Mouse (Mus musculus) left cerebral cortex, adult 2 months (tissue): ENCODE results near the gene Timm50. TPM values are rescaled to one million over a fixed set of nuclear protein-coding genes. Genes with fewer than 3 reads are reported as not detected.

Source experiments
- DNase-seq, 2 experiments: peaks; one replicate each; pipeline ENCODE4 v3.0.0; 2021 to 2022; ENCODE audit warnings: low spot score in 2 of 2, mixed read lengths in 1 of 2; ENCODE audit errors: extremely low spot score in 1 of 2
- H3K27ac ChIP-seq: fragments of 200-600 bp; 2 replicates; pipeline ENCODE4 v1.8.1; 2022
- H3K4me3 ChIP-seq: fragments of 200-600 bp; 2 replicates; pipeline ENCODE4 v1.8.1; 2022
- CTCF ChIP-seq: fragments of 200-600 bp; IDR thresholded peaks from 2 replicates; pipeline ENCODE4 v1.8.1; 2022; ENCODE audit warnings: antibody characterized with exemption, mild to moderate bottlenecking, moderate library complexity
- intact Hi-C: fragments of 180-260 bp; cut with DNase I; formaldehyde crosslinking; loops from one replicate; pipeline ENCODE4 v1.15.1; 2025
- total RNA-seq, 2 experiments: library from RNA; stranded (reverse); gene quantifications; 2 replicates each; pipeline ENCODE4 v1.2.3; 2021

Timm50 gene
- total RNA-seq, 2 experiments from 2014 or later, result 41.7 to 47.0 TPM

DNA sequence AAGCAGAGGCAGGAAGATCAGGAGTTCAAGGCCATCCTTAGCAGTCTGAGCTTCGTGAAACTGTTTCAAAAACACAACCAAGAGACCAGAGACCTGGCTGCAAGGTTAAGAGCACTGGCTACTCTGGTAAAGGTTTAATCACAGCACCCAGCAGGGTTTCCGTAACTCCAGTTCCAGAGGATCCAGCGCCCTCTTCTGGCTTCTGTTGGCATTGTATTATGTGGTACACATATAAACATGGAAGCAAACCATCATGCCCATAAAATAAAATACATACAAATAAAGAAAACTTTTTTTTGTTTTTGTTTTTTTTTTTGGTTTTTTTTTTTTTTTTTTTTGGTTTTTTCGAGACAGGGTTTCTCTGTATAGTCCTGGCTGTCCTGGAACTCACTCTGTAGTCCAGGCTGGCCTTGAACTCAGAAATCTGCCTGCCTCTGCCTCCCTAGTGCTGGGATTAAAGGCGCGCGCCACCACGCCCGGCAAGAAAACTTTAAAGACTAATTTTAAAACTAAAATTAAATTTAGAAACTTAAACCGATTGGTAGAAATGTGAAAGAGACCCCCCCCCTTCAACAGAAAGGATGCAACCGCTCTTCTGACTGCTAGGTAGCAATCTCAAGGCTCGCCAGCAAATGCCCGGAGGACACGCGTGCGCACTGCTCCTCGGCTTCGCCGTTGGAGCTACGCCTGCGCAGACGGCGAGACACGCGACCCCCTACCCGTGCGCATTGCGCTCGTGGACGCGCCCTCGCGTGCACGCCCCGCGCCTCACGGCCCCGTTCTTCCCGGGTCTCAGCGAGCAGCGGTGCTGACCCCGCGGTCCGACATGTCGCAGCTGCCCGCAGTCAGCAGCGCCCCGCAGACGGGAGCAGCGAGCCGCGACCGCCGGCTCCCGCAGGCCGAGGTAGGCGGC lies 44.5 kb downstream of the Timm50 start, which contains the start of gene Eid2:
Gene Eid2, plus strand, starts transcription at position 753 of the 913 bp plus-strand sequence.
- peak within 1 kb of the TSS; percentile 57 for H3K4me3 ChIP-seq
- H3K27ac ChIP-seq, result peak within 1 kb of the TSS; percentile 88
- TF ChIP-seq CTCF, result no peak; the same call in none of the 2 replicates
- intact Hi-C loops, result loop anchor here (5.0 kb wide), 1 partner anchor 60 kb away; no protein-coding TSS in a partner anchor
- DNase-seq, result peak; percentile 91 to 92

DNA sequence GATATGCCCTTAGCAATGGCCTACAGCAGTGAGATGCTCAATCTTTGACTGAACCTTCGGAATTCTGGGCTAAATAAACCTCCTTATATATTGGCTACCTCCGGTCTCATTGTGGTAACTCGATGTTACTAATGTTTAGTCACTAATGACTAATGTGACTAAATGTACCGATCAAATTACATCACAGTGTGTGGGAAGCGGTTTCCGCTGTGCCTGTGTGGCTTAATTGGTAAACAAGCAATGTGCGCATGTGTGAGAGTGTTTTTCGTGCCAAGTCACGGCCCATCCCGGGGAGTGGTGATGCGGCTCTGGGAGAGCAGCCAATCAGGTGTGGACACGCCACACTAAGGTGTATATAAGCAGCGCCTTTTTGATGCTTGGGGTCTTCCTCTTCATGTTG lies 46.5 kb downstream of the Timm50 start:
- TF ChIP-seq CTCF, result no peak
- Histone ChIP-seq H3K4me3 (no peak overlapping the region), H3K27ac (no peak overlapping the region)
- intact Hi-C loops, result loop anchor here (5.0 kb wide), 1 partner anchor 58 kb away; no protein-coding TSS in a partner anchor
- no peak for DNase-seq

DNA sequence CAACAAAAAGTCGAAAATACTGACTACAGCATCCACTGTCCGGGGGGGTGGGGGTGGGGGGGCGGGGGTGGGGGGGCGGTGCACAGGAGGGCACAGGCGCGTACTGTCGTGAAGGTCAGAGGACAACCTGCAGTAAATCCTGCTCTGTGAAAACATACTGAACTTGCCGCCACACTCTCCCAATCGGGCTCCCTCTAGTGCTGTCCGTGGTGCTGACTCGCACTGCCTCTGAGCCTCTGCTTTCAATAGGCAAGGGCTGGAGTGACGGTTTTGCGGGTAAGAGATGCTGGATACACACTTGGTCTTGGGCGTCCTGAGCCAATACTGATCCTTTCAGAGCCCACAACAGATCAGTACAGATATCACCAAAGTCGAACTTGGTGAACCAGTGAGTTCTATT lies 48.1 kb downstream of the Timm50 start:
- DNase-seq, result no peak
- Histone ChIP-seq H3K4me3 (no peak overlapping the region), H3K27ac (no peak overlapping the region)
- TF ChIP-seq CTCF, result peak; percentile 17; the same call in 1 of the 2 replicates
- intact Hi-C loops, result no loop called here

DNA sequence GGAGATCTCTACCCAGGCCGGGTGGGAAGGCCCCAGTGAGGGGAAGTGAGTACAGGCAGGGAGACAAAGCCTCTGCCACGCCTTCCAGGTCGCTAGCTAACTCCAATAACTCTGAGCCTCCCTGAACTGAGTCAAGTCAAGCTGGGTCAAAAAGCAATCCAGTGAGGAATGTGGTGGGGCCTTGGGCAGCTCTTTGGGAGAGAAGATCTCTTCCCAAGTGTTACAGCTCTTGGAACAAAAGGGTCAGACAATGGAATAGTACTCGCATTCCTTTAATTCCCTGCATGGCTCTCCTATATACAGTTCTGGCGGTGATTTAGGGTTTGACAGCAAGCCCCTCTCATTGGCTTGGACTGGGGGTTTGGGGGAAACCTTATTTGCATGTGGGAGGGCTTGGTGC lies 49.0 kb downstream of the Timm50 start:
- Histone ChIP-seq H3K4me3 (no peak overlapping the region), H3K27ac (no peak overlapping the region)
- intact Hi-C loops, result no loop called here
- TF ChIP-seq CTCF, result no peak
- DNase-seq, result no peak

Other genes starting within 250 kb of the Timm50 start
- under 1 TPM; 0.26 to 0.36 TPM for gene Fcgbp, start 240.8 kb downstream of the Timm50 start, total RNA-seq
- under 1 TPM in 1 of 2 experiments, not detected in 1; 0.09 TPM for gene 9530053A07Rik, start 182.6 kb downstream of the Timm50 start, total RNA-seq
- gene Fbl, start 142.4 kb downstream of the Timm50 start, total RNA-seq, result 10 to 100 TPM; 50.0 to 52.1 TPM
- gene Dyrk1b, start 132.6 kb downstream of the Timm50 start, total RNA-seq, result 10 to 100 TPM; 49.8 to 50.2 TPM
- 10 to 100 TPM; 63.3 to 64.4 TPM for gene Eid2, start 44.2 kb downstream of the Timm50 start, total RNA-seq
- 10 to 100 TPM; 32.3 to 33.4 TPM for gene Eid2b, start 34.3 kb downstream of the Timm50 start, total RNA-seq
- 1 to 10 TPM in 1 of 2 experiments, under 1 TPM in 1; 0.79 to 1.1 TPM for gene Selenov, start 20.9 kb downstream of the Timm50 start, total RNA-seq
- 1 to 10 TPM; 1.1 to 1.9 TPM for gene Dll3, start 9.8 kb downstream of the Timm50 start, total RNA-seq
- gene Supt5, start 26.7 kb upstream of the Timm50 start, total RNA-seq, result 100 to 1,000 TPM; 124 to 126 TPM
- 100 to 1,000 TPM; 440 to 450 TPM for gene Rps16, start 38.6 kb upstream of the Timm50 start, total RNA-seq
- gene Plekhg2, start 60.5 kb upstream of the Timm50 start, total RNA-seq, result 1 to 10 TPM; 7.1 to 7.7 TPM
- gene Zfp36, start 68.2 kb upstream of the Timm50 start, total RNA-seq, result 1 to 10 TPM; 2.3 to 2.8 TPM
- gene Med29, start 80.6 kb upstream of the Timm50 start, total RNA-seq, result 10 to 100 TPM; 18.1 to 18.8 TPM
- gene Paf1, start 80.9 kb upstream of the Timm50 start, total RNA-seq, result 10 to 100 TPM; 65.7 to 66.8 TPM
- gene Gmfg, start 125.4 kb upstream of the Timm50 start, total RNA-seq, result 1 to 10 TPM; 1.3 to 1.6 TPM
- gene Lrfn1, start 139.9 kb upstream of the Timm50 start, total RNA-seq, result 100 to 1,000 TPM in 1 of 2 experiments, 10 to 100 TPM in 1; 96.7 to 105 TPM
- gene Ifnl2, start 198.4 kb upstream of the Timm50 start, total RNA-seq, result not detected
- gene Ifnl3, start 210.8 kb upstream of the Timm50 start, total RNA-seq, result not detected
- not detected for gene Sycn, start 228.8 kb upstream of the Timm50 start, total RNA-seq
- gene Nccrp1, start 235.2 kb upstream of the Timm50 start, total RNA-seq, result under 1 TPM in 1 of 2 experiments, not detected in 1; 0.30 TPM